Mouse (Mus musculus): ENCODE results near the gene Gfra4.

DNA sequence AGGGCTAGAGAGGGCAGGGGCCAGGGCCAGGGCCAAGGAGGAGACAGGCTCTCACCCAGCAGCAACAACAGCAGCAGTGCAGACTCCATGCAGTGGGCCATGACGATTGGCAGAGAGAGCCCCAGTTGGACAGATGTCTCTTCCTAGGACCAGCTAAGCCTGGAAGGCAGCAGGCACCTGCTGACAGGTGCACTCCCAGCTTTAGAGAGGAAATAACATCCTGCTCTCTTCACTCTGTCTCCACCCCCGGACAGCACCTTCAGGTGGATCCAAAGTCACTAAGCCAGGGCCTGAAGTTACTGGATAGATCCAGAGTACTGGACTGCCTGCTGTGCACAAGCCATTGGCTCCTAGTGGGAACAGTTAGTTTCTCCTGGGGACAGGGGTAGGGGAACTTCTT, at the start of gene Gfra4:
- TF ChIP-seq POLR2A (IDR thresholded peaks at IDR 0.05; ENCODE audit: extremely low read depth, insufficient read depth, low read length), result no peak
- no peak for TF ChIP-seq CTCF (IDR thresholded peaks at IDR 0.05; ENCODE audit: low read depth, low read length)
